Mouse (Mus musculus) liver, embryonic 11.5 days (tissue): ENCODE data around the gene Prdm16. TPM values are rescaled to one million over a fixed set of nuclear protein-coding genes. Genes with fewer than 3 reads are reported as not detected.

Experiments used
- ATAC-seq: fragments of 200-750 bp; cut with Nextera tagmentation; replicated peaks from 2 replicates; pipeline ENCODE4 v1.8.0; 2017; ENCODE audit warnings: moderate number of reproducible peaks, mild to moderate bottlenecking, moderate TSS enrichment, moderate library complexity; ENCODE audit not compliant: low FRiP score
- DNase-seq: peaks from one replicate; pipeline ENCODE4 v3.0.0-alpha.2; 2017; ENCODE audit warnings: low spot score
- H3K27ac ChIP-seq: fragments of 300-500 bp; sonication (generic); 2 replicates; pipeline ENCODE4 v1.5.1; 2014; ENCODE audit warnings: mild to moderate bottlenecking, low read depth, low read length, control low read depth
- H3K27me3 ChIP-seq: fragments of 300-500 bp; sonication (generic); replicated peaks from 2 replicates; pipeline ENCODE4 v1.6.1; 2014; ENCODE audit warnings: low read length, mixed read lengths; ENCODE audit not compliant: control insufficient read depth, insufficient read depth
- H3K36me3 ChIP-seq: fragments of 300-500 bp; sonication (generic); 2 replicates; pipeline ENCODE4 v1.6.1; 2014; ENCODE audit warnings: mild to moderate bottlenecking, low read length, moderate library complexity, mixed read lengths; ENCODE audit not compliant: control insufficient read depth, insufficient read depth
- H3K4me1 ChIP-seq: fragments of 300-500 bp; sonication (generic); replicated peaks from 2 replicates; pipeline ENCODE4 v1.6.1; 2014; ENCODE audit warnings: low read length, mixed read lengths; ENCODE audit not compliant: control insufficient read depth, insufficient read depth
- H3K4me2 ChIP-seq: fragments of 300-500 bp; sonication (generic); 2 replicates; pipeline ENCODE4 v1.6.1; 2014; ENCODE audit warnings: mild to moderate bottlenecking, control low read depth, moderate library complexity
- H3K4me3 ChIP-seq: fragments of 300-500 bp; sonication (generic); 2 replicates; pipeline ENCODE4 v1.5.1; 2014; ENCODE audit warnings: low read depth, low read length, control low read depth
- H3K9ac ChIP-seq: fragments of 300-500 bp; sonication (generic); 2 replicates; pipeline ENCODE4 v1.6.1; 2014; ENCODE audit warnings: low read depth, low read length, control low read depth
- H3K9me3 ChIP-seq: fragments of 300-500 bp; sonication (generic); 2 replicates; pipeline ENCODE4 v1.6.1; 2016; ENCODE audit warnings: low read length, inconsistent platforms, mixed read lengths; ENCODE audit not compliant: control insufficient read depth
- WGBS: fragments of 180-500 bp; shearing (Covaris S2); extraction: QIAGEN DNeasy Blood & Tissue Kit; methylation state at CpG from one replicate; pipeline ENCODE4 v1.1.7; 2014; 5-methylcytosine and 5-hydroxymethylcytosine counted together
- polyA plus RNA-seq: library from polyadenylated mRNA; unstranded; fragments of >200 nt; fragmentation: Nextera tagmentation; extraction: Ambion mirVana; gene quantifications from 2 replicates; pipeline ENCODE4 v1.2.1, GENCODE M21; 2014

Prdm16 gene
- polyA plus RNA-seq, 1 experiment from 2014 or later, result 7.2 TPM

- Histone ChIP-seq H3K27ac (no peak overlapping the region), H3K36me3 (no peaks in the 10 kb centered on the region), H3K4me2 (no peak overlapping the region), H3K4me1 (peaks cover 21% of the 10 kb centered on the region), H3K27me3 (peaks cover 7% of the 10 kb centered on the region), H3K9ac (no peak overlapping the region), H3K9me3 (no peaks in the 10 kb centered on the region), H3K4me3 (no peak overlapping the region)
- 16% methylated on average over 18 of the region's 18 CpGs for WGBS
- no peak for DNase-seq
- ATAC-seq, result peak; percentile 59
Observed at GRCm38 (mm10) chr4:154393196-154394122, 243.2 kb downstream of the Prdm16 start.

- no peak for DNase-seq
- H3K4me2 ChIP-seq, result no peak overlapping the region
- H3K27me3 ChIP-seq, result peaks cover 7% of the 10 kb centered on the region
- no peak overlapping the region for H3K27ac ChIP-seq
- H3K9me3 ChIP-seq, result no peaks in the 10 kb centered on the region
- no peak overlapping the region for H3K4me3 ChIP-seq
- ATAC-seq, result no peak
- H3K9ac ChIP-seq, result no peak overlapping the region
- WGBS, result 53% methylated on average over 1 of the region's 1 CpGs
- H3K4me1 ChIP-seq, result peaks cover 21% of the 10 kb centered on the region
- no peaks in the 10 kb centered on the region for H3K36me3 ChIP-seq
Observed at GRCm38 (mm10) chr4:154392641-154393040, 244.0 kb downstream of the Prdm16 start.

- Histone ChIP-seq H3K9ac (no peak overlapping the region), H3K27ac (peak overlapping the region; percentile 19; the same call in 1 of the 2 replicates), H3K27me3 (peaks cover 7% of the 10 kb centered on the region), H3K4me3 (no peak overlapping the region), H3K9me3 (no peaks in the 10 kb centered on the region), H3K36me3 (no peaks in the 10 kb centered on the region), H3K4me2 (no peak overlapping the region), H3K4me1 (peaks cover 21% of the 10 kb centered on the region)
- WGBS, result 15% methylated on average over 20 of the region's 20 CpGs
- DNase-seq, result no peak
- no peak; the same call in 1 of the 2 replicates for ATAC-seq
Observed at GRCm38 (mm10) chr4:154390333-154391080, 246.2 kb downstream of the Prdm16 start.

DNA sequence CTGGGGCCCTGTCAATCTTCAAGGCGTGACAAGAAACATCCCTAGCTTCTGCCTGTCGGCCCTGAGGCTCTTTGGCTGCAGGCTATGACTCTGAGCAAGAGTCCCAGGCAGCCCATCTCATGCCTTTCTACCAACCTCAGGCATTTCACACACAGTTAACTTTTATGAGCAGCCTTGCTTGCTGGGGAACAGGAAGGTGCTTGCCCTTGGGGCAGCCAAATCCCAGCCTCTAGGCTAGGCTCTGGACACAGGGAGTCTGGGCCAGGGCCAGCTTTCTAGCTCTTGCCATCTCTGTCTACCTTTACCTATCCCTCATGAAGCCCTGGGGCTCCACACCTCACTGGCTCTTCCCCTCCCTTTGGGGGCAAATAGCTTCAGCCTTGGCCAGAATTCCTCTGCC is 247.0 kb downstream of the Prdm16 start:
- Histone ChIP-seq H3K27ac (no peak overlapping the region), H3K4me1 (peaks cover 21% of the 10 kb centered on the region), H3K9me3 (no peaks in the 10 kb centered on the region), H3K9ac (no peak overlapping the region), H3K36me3 (no peaks in the 10 kb centered on the region), H3K4me2 (no peak overlapping the region), H3K4me3 (no peak overlapping the region), H3K27me3 (peaks cover 7% of the 10 kb centered on the region)
- DNase-seq (no peak), ATAC-seq (no peak)
- WGBS, result 83% methylated on average over 2 of the region's 2 CpGs

DNA sequence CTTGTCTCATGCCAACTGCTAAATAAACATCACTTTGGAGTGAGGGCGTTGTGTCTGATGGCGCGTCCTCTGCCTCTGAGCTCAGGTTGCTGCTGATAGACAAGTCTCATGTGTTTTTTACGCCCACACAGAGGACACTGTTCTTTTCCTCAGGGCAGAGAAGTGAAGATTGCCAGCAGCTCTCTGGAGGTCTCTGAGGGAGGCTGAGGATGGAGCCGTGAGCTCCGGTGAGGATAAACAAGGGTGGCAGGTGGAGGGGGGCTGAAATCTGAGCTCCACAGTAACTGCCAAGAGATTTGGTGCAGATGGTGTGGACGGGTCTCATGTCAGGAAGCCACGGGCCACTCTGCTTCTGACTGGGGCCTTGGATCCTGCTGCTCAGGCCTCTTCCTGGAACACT is 249.9 kb downstream of the Prdm16 start:
- WGBS, result 48% methylated on average over 8 of the region's 8 CpGs
- no peak for DNase-seq
- ATAC-seq, result no peak
- Histone ChIP-seq H3K27me3 (peaks cover 5% of the 10 kb centered on the region; the same call in 1 of the 2 replicates), H3K36me3 (no peaks in the 10 kb centered on the region), H3K9ac (no peak overlapping the region), H3K4me2 (no peak overlapping the region), H3K9me3 (no peaks in the 10 kb centered on the region), H3K4me3 (no peak overlapping the region), H3K27ac (no peak overlapping the region), H3K4me1 (peaks cover 7% of the 10 kb centered on the region; the same call in 1 of the 2 replicates)

- DNase-seq, result no peak
- Histone ChIP-seq H3K4me1 (peaks cover 5% of the 10 kb centered on the region; the same call in 1 of the 2 replicates), H3K4me3 (no peak overlapping the region), H3K36me3 (no peaks in the 10 kb centered on the region), H3K9me3 (no peaks in the 10 kb centered on the region), H3K27ac (no peak overlapping the region), H3K27me3 (peaks cover 5% of the 10 kb centered on the region; the same call in 1 of the 2 replicates), H3K4me2 (no peak overlapping the region), H3K9ac (no peak overlapping the region)
- no peak for ATAC-seq
- WGBS, result 61% methylated on average over 2 of the region's 2 CpGs
Observed at GRCm38 (mm10) chr4:154385918-154386317, 250.8 kb downstream of the Prdm16 start.

DNA sequence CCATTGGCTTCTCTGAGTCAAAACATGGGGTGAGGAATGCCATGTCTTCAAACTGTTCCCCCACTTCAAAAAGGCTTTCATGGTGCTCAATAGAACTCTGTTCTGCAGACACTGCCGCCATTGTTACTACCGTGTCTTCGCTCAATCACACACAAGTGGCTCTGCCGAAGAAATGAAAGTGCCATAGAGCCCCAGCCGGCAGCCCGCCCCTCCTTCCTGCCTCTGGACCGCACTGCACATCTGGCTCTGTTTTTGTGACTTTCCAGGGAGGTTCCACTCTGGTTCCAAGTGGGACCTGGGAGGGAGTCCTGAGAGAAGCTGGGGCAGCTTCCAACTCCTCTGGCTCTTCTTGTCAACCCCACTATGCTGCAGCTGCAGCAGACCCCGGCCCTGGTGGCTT is 251.5 kb downstream of the Prdm16 start:
- Histone ChIP-seq H3K4me3 (no peak overlapping the region), H3K36me3 (no peaks in the 10 kb centered on the region), H3K9ac (no peak overlapping the region), H3K27me3 (peaks cover under 1% of the 10 kb centered on the region; the same call in 1 of the 2 replicates), H3K4me2 (no peak overlapping the region), H3K27ac (no peak overlapping the region), H3K9me3 (no peaks in the 10 kb centered on the region), H3K4me1 (no peaks in the 10 kb centered on the region)
- ATAC-seq (no peak), DNase-seq (no peak)
- WGBS, result 83% methylated on average over 8 of the region's 8 CpGs

DNA sequence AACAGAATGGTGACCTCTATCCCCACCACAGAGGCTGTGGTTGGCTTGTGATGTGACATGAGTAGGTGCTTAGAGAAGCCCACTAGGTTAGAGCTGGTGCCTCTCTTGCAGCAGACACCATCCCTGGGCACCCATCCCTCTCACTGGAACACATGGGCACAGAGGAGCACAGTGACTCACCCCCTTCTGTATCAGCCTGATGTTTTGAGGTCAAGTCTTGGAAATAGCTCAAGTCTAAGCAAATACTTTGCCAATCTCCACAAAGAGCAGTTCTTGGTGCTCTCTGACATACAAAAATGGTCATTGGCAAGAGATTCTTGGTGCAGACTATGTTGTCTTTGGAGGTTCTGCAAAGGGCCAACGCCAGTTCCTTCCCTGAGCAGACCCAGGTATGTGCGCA is 257.8 kb downstream of the Prdm16 start:
- DNase-seq, result no peak
- 85% methylated on average over 2 of the region's 2 CpGs for WGBS
- Histone ChIP-seq H3K27ac (no peak overlapping the region), H3K36me3 (no peaks in the 10 kb centered on the region), H3K4me1 (no peaks in the 10 kb centered on the region), H3K9me3 (no peaks in the 10 kb centered on the region), H3K4me2 (no peak overlapping the region), H3K9ac (no peak overlapping the region), H3K4me3 (no peak overlapping the region), H3K27me3 (no peaks in the 10 kb centered on the region)
- no peak for ATAC-seq
